Comparison of ENCODE assay signal across 15 mouse cellular contexts in genomic region chr7:80103335-80103734, GRCm38 (mm10). TPM values are rescaled to one million over a fixed set of nuclear protein-coding genes. Genes with fewer than 3 reads are reported as not detected.
DNase-seq lines count a peak whose midpoint lies in the region; ATAC-seq and TF ChIP-seq lines count a peak whose summit lies in the region.
"Had no signal": no experiment of that assay in that cellular context is flagged by ENCODE, and none has a peak within 500 bp of the region (broad histone marks: within the 10 kb centered on the region; RNA-seq: fewer than 3 reads in every experiment).

No protein-coding gene starts in this region.

- no peaks in the 10 kb centered on the region for H3K9me3 ChIP-seq in forebrain, postnatal 0 days (ENCODE audit: low read length)
- no peaks in the 10 kb centered on the region for H3K9me3 ChIP-seq in forebrain, embryonic 16.5 days (ENCODE audit: control insufficient read depth, low read length)
- H3K9me3 ChIP-seq in hindbrain, postnatal 0 days (ENCODE audit: low read length), result no peaks in the 10 kb centered on the region
- no peaks in the 10 kb centered on the region for H3K9me3 ChIP-seq in hindbrain, embryonic 12.5 days (replicated peaks)
- H3K9me3 ChIP-seq: hindbrain, embryonic 15.5 days had no signal

- H3K36me3 ChIP-seq in forebrain, postnatal 0 days (ENCODE audit: insufficient read depth), result peaks cover 35% of the 10 kb centered on the region
- peaks cover 25% of the 10 kb centered on the region for H3K36me3 ChIP-seq in forebrain, embryonic 16.5 days (ENCODE audit: control insufficient read depth, insufficient read depth)
- H3K36me3 ChIP-seq in hindbrain, postnatal 0 days (ENCODE audit: insufficient read depth, low read length), result peaks cover 24% of the 10 kb centered on the region
- peaks cover 53% of the 10 kb centered on the region for H3K36me3 ChIP-seq in hindbrain, embryonic 12.5 days

- no peak for TF ChIP-seq POLR2A in brain, embryonic 14.5 days (IDR thresholded peaks at IDR 0.05; ENCODE audit: borderline replicate concordance, extremely low read depth, insufficient read depth, insufficient read length, poor library complexity, severe bottlenecking)

- no peak overlapping the region for H3K9ac ChIP-seq in forebrain, postnatal 0 days
- H3K9ac ChIP-seq in forebrain, embryonic 16.5 days (replicated peaks; ENCODE audit: low read depth, low read length), result no peak overlapping the region
- H3K9ac ChIP-seq in hindbrain, postnatal 0 days (replicated peaks; ENCODE audit: low read length), result no peak overlapping the region
- no peak overlapping the region for H3K9ac ChIP-seq in hindbrain, embryonic 12.5 days
- H3K9ac ChIP-seq: embryonic facial prominence, embryonic 13.5 days; hindbrain, embryonic 15.5 days had no signal

- H3K27me3 ChIP-seq in forebrain, postnatal 0 days (ENCODE audit: insufficient read depth, low read length), result no peaks in the 10 kb centered on the region
- H3K27me3 ChIP-seq in forebrain, embryonic 16.5 days (replicated peaks; ENCODE audit: control insufficient read depth, insufficient read depth, low read length), result no peaks in the 10 kb centered on the region
- no peaks in the 10 kb centered on the region for H3K27me3 ChIP-seq in hindbrain, postnatal 0 days (ENCODE audit: insufficient read depth, low read length)
- H3K27me3 ChIP-seq in hindbrain, embryonic 12.5 days, result no peaks in the 10 kb centered on the region
- H3K27me3 ChIP-seq: embryonic facial prominence, embryonic 13.5 days; hindbrain, embryonic 15.5 days had no signal

- WGBS in forebrain, postnatal 0 days, result 48% methylated on average over 3 of the region's 3 CpGs
- 61% methylated on average over 3 of the region's 3 CpGs for WGBS in forebrain, embryonic 16.5 days
- WGBS in hindbrain, postnatal 0 days, result 59% methylated on average over 3 of the region's 3 CpGs
- 90% methylated on average over 3 of the region's 3 CpGs for whole genome bisulfite sequencing in hindbrain, embryonic 12.5 days

- peak; percentile 68 for ATAC-seq in forebrain, postnatal 0 days
- ATAC-seq in forebrain, embryonic 16.5 days, result no peak
- ATAC-seq in hindbrain, postnatal 0 days, result peak; percentile 65
- ATAC-seq in hindbrain, embryonic 12.5 days (ENCODE audit: low FRiP score), result no peak

- DNase-seq in cerebellum, postnatal 10 days, result peak; percentile 64 to 72
- no peak for DNase-seq in cerebellum, adult 11 months
- DNase-seq in forebrain, postnatal 0 days, result peak; percentile 24
- peak; percentile 54 for DNase-seq in hindbrain, postnatal 0 days (ENCODE audit: low spot score)
- DNase-seq in brain, embryonic 14.5 days (ENCODE audit: low read depth), result peak; percentile 56
- no peak for DNase-seq in layer of hippocampus, adult 18-20 months (ENCODE audit: low spot score in 2 of 2)
- DNase-seq: adrenal gland, postnatal 10 days; cerebellum, adult 2 months; gastrocnemius, postnatal 14 days; heart, postnatal 14 days; kidney, adult 18-20 months had no signal

- TF ChIP-seq CTCF in forebrain, postnatal 0 days (IDR thresholded peaks at IDR 0.05; ENCODE audit: low read depth), result no peak
- TF ChIP-seq CTCF in hindbrain, postnatal 0 days (IDR thresholded peaks at IDR 0.05; ENCODE audit: low read depth), result no peak
- TF ChIP-seq CTCF in brain, embryonic 14.5 days (IDR thresholded peaks at IDR 0.05; ENCODE audit: borderline replicate concordance, extremely low read depth, insufficient read depth, insufficient read length), result no peak

- H3K4me3 ChIP-seq in forebrain, postnatal 0 days (ENCODE audit: low read depth, low read length), result no peak overlapping the region
- no peak overlapping the region for H3K4me3 ChIP-seq in forebrain, embryonic 16.5 days (replicated peaks; ENCODE audit: low read length)
- H3K4me3 ChIP-seq in hindbrain, postnatal 0 days (ENCODE audit: low read length), result no peak overlapping the region
- H3K4me3 ChIP-seq in hindbrain, embryonic 12.5 days, result no peak overlapping the region
- H3K4me3 ChIP-seq: embryonic facial prominence, embryonic 13.5 days; hindbrain, embryonic 15.5 days had no signal

- H3K4me2 ChIP-seq in forebrain, postnatal 0 days (ENCODE audit: low read depth), result no peak overlapping the region
- no peak overlapping the region for H3K4me2 ChIP-seq in forebrain, embryonic 16.5 days (ENCODE audit: low read length)
- no peak overlapping the region for H3K4me2 ChIP-seq in hindbrain, postnatal 0 days (ENCODE audit: low read depth, low read length)
- no peak overlapping the region for H3K4me2 ChIP-seq in hindbrain, embryonic 12.5 days (replicated peaks)
- H3K4me2 ChIP-seq: embryonic facial prominence, embryonic 13.5 days; hindbrain, embryonic 15.5 days had no signal

- no peaks in the 10 kb centered on the region for H3K4me1 ChIP-seq in forebrain, postnatal 0 days (ENCODE audit: insufficient read depth)
- H3K4me1 ChIP-seq in forebrain, embryonic 16.5 days (replicated peaks; ENCODE audit: control insufficient read depth, insufficient read depth, low read length), result no peaks in the 10 kb centered on the region
- H3K4me1 ChIP-seq in hindbrain, postnatal 0 days (ENCODE audit: insufficient read depth, low read length), result no peaks in the 10 kb centered on the region
- H3K4me1 ChIP-seq in hindbrain, embryonic 12.5 days, result 0 out of 2 replicates have a peak, but pooled peaks cover 2% of the 10 kb centered on the region

- no peak overlapping the region for H3K27ac ChIP-seq in forebrain, postnatal 0 days (ENCODE audit: low read depth, low read length)
- no peak overlapping the region for H3K27ac ChIP-seq in forebrain, embryonic 16.5 days (ENCODE audit: low read length)
- no peak overlapping the region for H3K27ac ChIP-seq in hindbrain, postnatal 0 days
- no peak overlapping the region for H3K27ac ChIP-seq in hindbrain, embryonic 12.5 days
- H3K27ac ChIP-seq: embryonic facial prominence, embryonic 13.5 days; hindbrain, embryonic 15.5 days had no signal

RNA-seq across cellular contexts. Expression of gene Idh2, which starts 11.9 kb away (rescaled TPM):
- 143 and 145 TPM in 2 replicates for total RNA-seq in forebrain, postnatal 0 days (2014; rRNA removed)
- polyA plus RNA-seq in forebrain, postnatal 0 days (2015; fragmentation: Nextera tagmentation; extraction: Ambion mirVana), result 110 and 128 TPM in 2 replicates
- 286 and 298 TPM in 2 replicates for polyA plus RNA-seq in forebrain, embryonic 16.5 days (2015; fragmentation: Nextera tagmentation; extraction: Ambion mirVana)
- total RNA-seq in hindbrain, postnatal 0 days (2014; rRNA removed), result 126 and 161 TPM in 2 replicates
- polyA plus RNA-seq in hindbrain, postnatal 0 days (2015; fragmentation: Nextera tagmentation; extraction: Ambion mirVana), result 152 and 158 TPM in 2 replicates
- polyA plus RNA-seq in hindbrain, embryonic 12.5 days (2016; fragmentation: Nextera tagmentation; extraction: Ambion mirVana), result 322 and 326 TPM in 2 replicates
- 230 and 297 TPM in 2 replicates for polyA plus RNA-seq in brain, embryonic 14.5 days (2012; rRNA removed)
- 10 to 100 TPM; 65.3 to 66.5 TPM for total RNA-seq in layer of hippocampus, adult 18-20 months (2021)

Comparison
In these comparisons a context has a peak if more than half of its experiments do, and no peak if none do; other contexts are left out.
1. DNase-seq: peak in cerebellum, postnatal 10 days (2 of 2), forebrain, postnatal 0 days (single experiment), hindbrain, postnatal 0 days (single experiment) and brain, embryonic 14.5 days (single experiment); none in cerebellum, adult 11 months (single experiment) and layer of hippocampus, adult 18-20 months (0 of 2).
2. ATAC-seq: peak in forebrain, postnatal 0 days (single experiment) and hindbrain, postnatal 0 days (single experiment); none in forebrain, embryonic 16.5 days (single experiment) and hindbrain, embryonic 12.5 days (single experiment).